Mouse (Mus musculus) ES-Bruce4 (cell line): ENCODE results near the gene Hsd17b11.

Experiments
- CTCF ChIP-seq: IDR thresholded peaks from one replicate; pipeline ENCODE4 v1.8.1; 2011; ENCODE audit warnings: low read depth, low read length
- POLR2A ChIP-seq: IDR thresholded peaks from one replicate; pipeline ENCODE4 v1.8.1; 2011; ENCODE audit warnings: low read length; ENCODE audit not compliant: insufficient read depth

DNA sequence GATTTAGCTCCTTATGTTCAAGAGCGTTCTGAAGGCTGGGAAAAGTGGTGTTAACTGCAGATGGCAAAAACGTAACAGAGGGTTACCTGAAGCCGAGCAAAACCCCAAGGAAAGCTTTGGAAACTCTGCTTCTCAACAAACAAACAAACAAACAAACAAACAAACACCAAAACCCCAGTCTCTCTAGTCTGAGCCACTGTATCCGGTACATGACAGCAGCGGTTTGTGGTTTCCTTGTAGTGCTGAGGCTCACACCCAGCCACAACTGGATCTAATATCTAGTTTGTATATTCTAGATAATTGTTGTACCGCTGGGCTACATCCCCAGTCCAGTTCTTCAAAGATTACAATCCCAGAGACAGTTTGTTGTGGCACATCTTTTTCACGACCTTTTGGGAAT lies 46.0 kb downstream of the Hsd17b11 start:
- TF ChIP-seq POLR2A (no peak), CTCF (no peak)
